Mouse (Mus musculus): ENCODE measurements around the gene Tmem179b. TPM values are rescaled to one million over a fixed set of nuclear protein-coding genes. Genes with fewer than 3 reads are reported as not detected.

The Tmem179b gene
- polyA plus RNA-seq, 1 experiment, result 105 TPM

GRCm38 (mm10) chr19:8763276-8763675 lies 11.0 kb downstream of the Tmem179b start:
- Histone ChIP-seq H3K36me3 (ENCODE audit: control insufficient read depth, insufficient read depth, low read length) (peaks cover 8% of the 10 kb centered on the region), H3K27me3 (replicated peaks; ENCODE audit: control insufficient read depth, insufficient read depth, low read length) (no peaks in the 10 kb centered on the region), H3K4me3 (ENCODE audit: insufficient read depth, low read depth, low read length) (no peak overlapping the region), H3K27ac (ENCODE audit: insufficient read depth, low read depth, low read length) (no peak overlapping the region), H3K4me1 (ENCODE audit: control insufficient read depth, insufficient read depth, low read length) (no peaks in the 10 kb centered on the region)
- no peak for DNase-seq
- no peak for TF ChIP-seq POLR2A (IDR thresholded peaks at IDR 0.05; ENCODE audit: low read depth, low read length)
- WGBS, result 86% methylated on average over 4 of the region's 4 CpGs

GRCm38 (mm10) chr19:8760757-8761156 lies 13.5 kb downstream of the Tmem179b start:
- TF ChIP-seq CTCF (conservative IDR thresholded peaks at IDR 0.05; ENCODE audit: insufficient read depth, insufficient read length, low read depth, low read length) (no peak), POLR2A (IDR thresholded peaks at IDR 0.05; ENCODE audit: low read depth, low read length) (no peak)
- Histone ChIP-seq H3K4me1 (ENCODE audit: control insufficient read depth, insufficient read depth, low read length) (peaks cover 2% of the 10 kb centered on the region; the same call in 1 of the 2 replicates), H3K4me3 (ENCODE audit: insufficient read depth, low read depth, low read length) (no peak overlapping the region), H3K36me3 (ENCODE audit: control insufficient read depth, insufficient read depth, low read length) (peaks cover 6% of the 10 kb centered on the region; the same call in 1 of the 2 replicates), H3K27me3 (replicated peaks; ENCODE audit: control insufficient read depth, insufficient read depth, low read length) (no peaks in the 10 kb centered on the region), H3K27ac (ENCODE audit: insufficient read depth, low read depth, low read length) (no peak overlapping the region)
- no peak for DNase-seq
- WGBS, result 96% methylated on average over 2 of the region's 2 CpGs

GRCm38 (mm10) chr19:8758899-8759298 lies 15.4 kb downstream of the Tmem179b start:
- Histone ChIP-seq H3K36me3 (ENCODE audit: control insufficient read depth, insufficient read depth, low read length) (peaks cover 4% of the 10 kb centered on the region; the same call in 1 of the 2 replicates), H3K27me3 (replicated peaks; ENCODE audit: control insufficient read depth, insufficient read depth, low read length) (no peaks in the 10 kb centered on the region), H3K4me3 (ENCODE audit: insufficient read depth, low read depth, low read length) (no peak overlapping the region), H3K27ac (ENCODE audit: insufficient read depth, low read depth, low read length) (no peak overlapping the region), H3K4me1 (ENCODE audit: control insufficient read depth, insufficient read depth, low read length) (peaks cover 2% of the 10 kb centered on the region; the same call in 1 of the 2 replicates)
- 80% methylated on average over 2 of the region's 2 CpGs for WGBS
- TF ChIP-seq CTCF (conservative IDR thresholded peaks at IDR 0.05; ENCODE audit: insufficient read depth, insufficient read length, low read depth, low read length) (no peak), POLR2A (IDR thresholded peaks at IDR 0.05; ENCODE audit: low read depth, low read length) (no peak)
- DNase-seq, result no peak

- no peak for TF ChIP-seq CTCF (conservative IDR thresholded peaks at IDR 0.05; ENCODE audit: insufficient read depth, insufficient read length, low read depth, low read length)
- TF ChIP-seq POLR2A (IDR thresholded peaks at IDR 0.05; ENCODE audit: low read depth, low read length), result no peak
- under 1% methylated on average over 14 of the region's 14 CpGs for WGBS
Measured at GRCm38 (mm10) chr19:8757471-8757998, 16.7 kb downstream of the Tmem179b start.

GRCm38 (mm10) chr19:8756635-8757387 lies 17.5 kb downstream of the Tmem179b start, which contains the start of gene Nxf1:
Gene Nxf1 (plus strand): TSS chr19:8757073.
- peaks cover 2% of the 10 kb centered on the region; the same call in 1 of the 2 replicates for H3K4me1 ChIP-seq (ENCODE audit: control insufficient read depth, insufficient read depth, low read length)
- peaks cover 2% of the 10 kb centered on the region; the same call in 1 of the 2 replicates for H3K36me3 ChIP-seq (ENCODE audit: control insufficient read depth, insufficient read depth, low read length)
- H3K4me3 ChIP-seq (ENCODE audit: insufficient read depth, low read depth, low read length), result peak within 1 kb of the TSS; percentile 90
- no peaks in the 10 kb centered on the region for H3K27me3 ChIP-seq (replicated peaks; ENCODE audit: control insufficient read depth, insufficient read depth, low read length)
- H3K27ac ChIP-seq (ENCODE audit: insufficient read depth, low read depth, low read length), result peak within 1 kb of the TSS; percentile 79
- TF ChIP-seq CTCF (conservative IDR thresholded peaks at IDR 0.05; ENCODE audit: insufficient read depth, insufficient read length, low read depth, low read length) (no peak), POLR2A (IDR thresholded peaks at IDR 0.05; ENCODE audit: low read depth, low read length) (peak; percentile 91)
- DNase-seq, result peak; percentile 96
- under 1% methylated on average over 75 of the region's 75 CpGs for WGBS

More at GRCm38 (mm10) chr19:8757471-8757998, 16.7 kb downstream of the Tmem179b start:
- Histone ChIP-seq H3K4me3 (ENCODE audit: insufficient read depth, low read depth, low read length) (peak overlapping the region; percentile 90), H3K36me3 (ENCODE audit: control insufficient read depth, insufficient read depth, low read length) (peaks cover under 1% of the 10 kb centered on the region; the same call in 1 of the 2 replicates), H3K4me1 (ENCODE audit: control insufficient read depth, insufficient read depth, low read length) (peaks cover 2% of the 10 kb centered on the region; the same call in 1 of the 2 replicates), H3K27ac (ENCODE audit: insufficient read depth, low read depth, low read length) (peak overlapping the region; percentile 58; the same call in 1 of the 2 replicates), H3K27me3 (replicated peaks; ENCODE audit: control insufficient read depth, insufficient read depth, low read length) (no peaks in the 10 kb centered on the region)
- DNase-seq, result no peak

- no peak overlapping the region for H3K27ac ChIP-seq (ENCODE audit: insufficient read depth, low read depth, low read length)
- WGBS, result 71% methylated on average over 3 of the region's 3 CpGs
- no peaks in the 10 kb centered on the region for H3K27me3 ChIP-seq (replicated peaks; ENCODE audit: control insufficient read depth, insufficient read depth, low read length)
- no peak overlapping the region for H3K4me3 ChIP-seq (ENCODE audit: insufficient read depth, low read depth, low read length)
- peaks cover 2% of the 10 kb centered on the region; the same call in 1 of the 2 replicates for H3K4me1 ChIP-seq (ENCODE audit: control insufficient read depth, insufficient read depth, low read length)
- TF ChIP-seq CTCF (conservative IDR thresholded peaks at IDR 0.05; ENCODE audit: insufficient read depth, insufficient read length, low read depth, low read length), result no peak
- no peak for TF ChIP-seq POLR2A (IDR thresholded peaks at IDR 0.05; ENCODE audit: low read depth, low read length)
- H3K36me3 ChIP-seq (ENCODE audit: control insufficient read depth, insufficient read depth, low read length), result peaks cover 7% of the 10 kb centered on the region
- no peak for DNase-seq
Measured at GRCm38 (mm10) chr19:8755652-8756051, 18.6 kb downstream of the Tmem179b start.

GRCm38 (mm10) chr19:8747368-8747767 lies 26.9 kb downstream of the Tmem179b start:
- no peak for DNase-seq
- WGBS, result 72% methylated on average over 2 of the region's 2 CpGs
- TF ChIP-seq POLR2A (IDR thresholded peaks at IDR 0.05; ENCODE audit: low read depth, low read length) (no peak), CTCF (conservative IDR thresholded peaks at IDR 0.05; ENCODE audit: insufficient read depth, insufficient read length, low read depth, low read length) (0 out of 2 replicates have a peak, but pooled peaks have one; percentile 15)
- Histone ChIP-seq H3K27me3 (replicated peaks; ENCODE audit: control insufficient read depth, insufficient read depth, low read length) (no peaks in the 10 kb centered on the region), H3K36me3 (ENCODE audit: control insufficient read depth, insufficient read depth, low read length) (peaks cover 11% of the 10 kb centered on the region), H3K4me3 (ENCODE audit: insufficient read depth, low read depth, low read length) (no peak overlapping the region), H3K27ac (ENCODE audit: insufficient read depth, low read depth, low read length) (no peak overlapping the region), H3K4me1 (ENCODE audit: control insufficient read depth, insufficient read depth, low read length) (peaks cover 7% of the 10 kb centered on the region; the same call in 1 of the 2 replicates)
